Mouse (Mus musculus) naive thymus-derived CD4-positive, alpha-beta T cell, adult 5 months (primary cell): ENCODE results near the gene Reep1. TPM values are rescaled to one million over a fixed set of nuclear protein-coding genes. Genes with fewer than 3 reads are reported as not detected.

ENCODE experiments used
- polyA plus RNA-seq: library from polyadenylated mRNA; unstranded; fragments of 100-300 nt; shearing (Covaris generic); gene quantifications from one replicate; pipeline ENCODE4 v1.2.1, GENCODE M21; 2017

Reep1 gene
- polyA plus RNA-seq, result 0.11 TPM

GRCm38 (mm10) chr6:71707511-71708501 is at the start of gene Reep1:
Gene Reep1, plus strand, starts transcription at chr6:71707561.

GRCm38 (mm10) chr6:71826869-71827268 is 119.5 kb downstream of the Reep1 start, which contains the start of gene Mrpl35:
Gene Mrpl35, minus strand, starts transcription at chr6:71826969.

GRCm38 (mm10) chr6:71830690-71831580 is 123.6 kb downstream of the Reep1 start, which contains the start of gene Immt:
Gene Immt, plus strand, starts transcription at chr6:71831331.

Other genes with a start within 250 kb of the Reep1 start
- gene Rnf103, start 213.7 kb upstream of the Reep1 start, polyA plus RNA-seq, result 106 TPM
- 70.6 TPM for gene Chmp3, start 163.8 kb upstream of the Reep1 start, polyA plus RNA-seq
- 181 TPM for gene Kdm3a, start 74.6 kb upstream of the Reep1 start, polyA plus RNA-seq
- gene Mrpl35, start 119.4 kb downstream of the Reep1 start, polyA plus RNA-seq, result 38.7 TPM
- gene Immt, start 123.8 kb downstream of the Reep1 start, polyA plus RNA-seq, result 106 TPM
- gene Ptcd3, start 201.2 kb downstream of the Reep1 start, polyA plus RNA-seq, result 68.4 TPM
- 72.0 TPM for gene Polr1a, start 201.5 kb downstream of the Reep1 start, polyA plus RNA-seq